Mouse (Mus musculus): ENCODE results near the gene Ubtd2.

- no peak for TF ChIP-seq CTCF (IDR thresholded peaks at IDR 0.05; ENCODE audit: insufficient read depth, low read depth, low read length)
- TF ChIP-seq POLR2A (IDR thresholded peaks at IDR 0.05; ENCODE audit: insufficient read depth, low read depth, low read length), result no peak
Observed at GRCm38 (mm10) chr11:32495283-32495682, 40.1 kb downstream of the Ubtd2 start.
